Mouse (Mus musculus): ENCODE data around the gene Mdc1. TPM values are rescaled to one million over a fixed set of nuclear protein-coding genes. Genes with fewer than 3 reads are reported as not detected.
A peak's percentile ranks its signal among the peaks of the same experiment; 100 is the strongest.

Mdc1 gene
- polyA plus RNA-seq, 1 experiment from 2014 or later, result 7.9 TPM

- Histone ChIP-seq H3K27me3 (replicated peaks) (no peaks in the 10 kb centered on the region), H3K36me3 (no peaks in the 10 kb centered on the region), H3K4me2 (no peak overlapping the region), H3K4me3 (replicated peaks) (no peak overlapping the region), H3K9me3 (replicated peaks) (no peaks in the 10 kb centered on the region), H3K27ac (replicated peaks) (peak overlapping the region; percentile 58), H3K9ac (replicated peaks) (no peak overlapping the region), H3K4me1 (no peaks in the 10 kb centered on the region; the same call in 1 of the 2 replicates)
- ATAC-seq (ENCODE audit: low FRiP score), result no peak
- 82% methylated on average over 5 of the region's 5 CpGs for WGBS
Observed at GRCm38 (mm10) chr17:35812307-35812706, 29.0 kb upstream of the Mdc1 start.

GRCm38 (mm10) chr17:35812736-35813135, 28.6 kb upstream of the Mdc1 start:
- no peak for ATAC-seq (ENCODE audit: low FRiP score)
- H3K4me3 ChIP-seq (replicated peaks), result no peak overlapping the region
- H3K9ac ChIP-seq (replicated peaks), result no peak overlapping the region
- no peak overlapping the region for H3K4me2 ChIP-seq
- no peaks in the 10 kb centered on the region; the same call in 1 of the 2 replicates for H3K4me1 ChIP-seq
- peak overlapping the region; percentile 58 for H3K27ac ChIP-seq (replicated peaks)
- 79% methylated on average over 6 of the region's 6 CpGs for WGBS
- no peaks in the 10 kb centered on the region for H3K9me3 ChIP-seq (replicated peaks)
- no peaks in the 10 kb centered on the region for H3K36me3 ChIP-seq
- H3K27me3 ChIP-seq (replicated peaks), result no peaks in the 10 kb centered on the region

DNA sequence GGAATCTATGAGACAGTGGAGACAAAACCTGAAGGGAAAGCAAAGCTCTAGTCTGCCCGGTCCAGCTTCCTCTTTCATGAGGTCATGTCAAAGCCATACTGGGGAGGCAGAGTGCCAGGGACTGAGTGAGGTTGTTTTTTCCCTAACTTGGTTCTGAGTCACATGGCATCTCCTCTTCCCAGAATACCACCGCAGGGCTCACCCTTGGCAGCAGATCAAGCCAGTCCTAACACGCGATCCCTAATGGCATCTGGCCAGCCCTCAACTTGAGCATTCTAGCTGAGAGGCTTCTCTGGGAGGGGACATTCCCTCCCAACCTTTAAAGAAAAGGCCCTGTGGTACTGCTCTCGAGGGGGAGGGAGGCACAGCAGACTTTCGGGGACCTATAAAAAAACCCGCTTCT, 28.1 kb upstream of the Mdc1 start:
- ATAC-seq (ENCODE audit: low FRiP score), result peak; percentile 74
- H3K27ac ChIP-seq (replicated peaks), result peak overlapping the region; percentile 58
- WGBS, result 47% methylated on average over 7 of the region's 7 CpGs

DNA sequence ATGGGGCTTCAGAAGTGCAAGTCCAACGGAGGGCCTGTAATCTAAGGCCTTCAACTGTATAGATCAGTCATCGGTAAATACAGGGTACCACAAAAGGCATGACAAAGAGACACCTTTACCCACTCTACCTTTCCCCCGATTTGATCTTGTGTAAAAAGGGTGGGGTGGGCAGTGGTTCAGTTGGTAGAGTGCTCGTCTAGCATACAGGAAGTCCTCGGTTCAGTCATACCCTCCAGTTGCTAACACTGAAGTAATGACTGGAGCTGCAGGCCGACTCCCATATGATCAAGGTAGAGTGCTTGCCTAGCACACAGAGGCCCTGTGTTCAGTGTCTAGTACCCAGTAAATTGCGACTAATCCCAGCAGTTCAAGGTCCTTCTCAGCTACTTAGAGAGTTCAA, 27.7 kb upstream of the Mdc1 start:
- peak overlapping the region; percentile 58; the same call in 1 of the 2 replicates for H3K27ac ChIP-seq (replicated peaks)
- no peak overlapping the region for H3K4me2 ChIP-seq
- H3K27me3 ChIP-seq (replicated peaks), result no peaks in the 10 kb centered on the region
- H3K9me3 ChIP-seq (replicated peaks), result no peaks in the 10 kb centered on the region
- no peak overlapping the region for H3K4me3 ChIP-seq (replicated peaks)
- H3K4me1 ChIP-seq, result no peaks in the 10 kb centered on the region; the same call in 1 of the 2 replicates
- WGBS, result 82% methylated on average over 7 of the region's 7 CpGs
- H3K36me3 ChIP-seq, result no peaks in the 10 kb centered on the region
- H3K9ac ChIP-seq (replicated peaks), result no peak overlapping the region
- no peak for ATAC-seq (ENCODE audit: low FRiP score)

More for the DNA sequence above, 28.1 kb upstream of the Mdc1 start:
- Histone ChIP-seq H3K9me3 (replicated peaks) (no peaks in the 10 kb centered on the region), H3K36me3 (no peaks in the 10 kb centered on the region), H3K4me2 (no peak overlapping the region), H3K27me3 (replicated peaks) (no peaks in the 10 kb centered on the region), H3K4me1 (no peaks in the 10 kb centered on the region; the same call in 1 of the 2 replicates), H3K9ac (replicated peaks) (no peak overlapping the region), H3K4me3 (replicated peaks) (no peak overlapping the region)

GRCm38 (mm10) chr17:35814678-35815077, 26.6 kb upstream of the Mdc1 start:
- Histone ChIP-seq H3K9ac (replicated peaks) (no peak overlapping the region), H3K4me2 (no peak overlapping the region), H3K9me3 (replicated peaks) (no peaks in the 10 kb centered on the region), H3K4me3 (replicated peaks) (no peak overlapping the region), H3K36me3 (no peaks in the 10 kb centered on the region), H3K27ac (replicated peaks) (no peak overlapping the region), H3K4me1 (no peaks in the 10 kb centered on the region; the same call in 1 of the 2 replicates), H3K27me3 (replicated peaks) (0 out of 2 replicates have a peak, but pooled peaks cover 3% of the 10 kb centered on the region)
- no peak for ATAC-seq (ENCODE audit: low FRiP score)
- 55% methylated on average over 6 of the region's 6 CpGs for WGBS

GRCm38 (mm10) chr17:35815836-35816235, 25.5 kb upstream of the Mdc1 start:
- no peak overlapping the region for H3K27ac ChIP-seq (replicated peaks)
- H3K9ac ChIP-seq (replicated peaks), result no peak overlapping the region
- no peaks in the 10 kb centered on the region for H3K9me3 ChIP-seq (replicated peaks)
- 0 out of 2 replicates have a peak, but pooled peaks cover 8% of the 10 kb centered on the region for H3K27me3 ChIP-seq (replicated peaks)
- no peak overlapping the region for H3K4me2 ChIP-seq
- H3K4me3 ChIP-seq (replicated peaks), result no peak overlapping the region
- no peak for ATAC-seq (ENCODE audit: low FRiP score)
- peaks cover 2% of the 10 kb centered on the region for H3K4me1 ChIP-seq
- WGBS, result 54% methylated on average over 7 of the region's 7 CpGs
- no peaks in the 10 kb centered on the region for H3K36me3 ChIP-seq

- 49% methylated on average over 8 of the region's 14 CpGs for WGBS
- no peak for ATAC-seq (ENCODE audit: low FRiP score)
- H3K4me1 ChIP-seq, result peaks cover 11% of the 10 kb centered on the region
Observed at GRCm38 (mm10) chr17:35816686-35817085, 24.6 kb upstream of the Mdc1 start.

DNA sequence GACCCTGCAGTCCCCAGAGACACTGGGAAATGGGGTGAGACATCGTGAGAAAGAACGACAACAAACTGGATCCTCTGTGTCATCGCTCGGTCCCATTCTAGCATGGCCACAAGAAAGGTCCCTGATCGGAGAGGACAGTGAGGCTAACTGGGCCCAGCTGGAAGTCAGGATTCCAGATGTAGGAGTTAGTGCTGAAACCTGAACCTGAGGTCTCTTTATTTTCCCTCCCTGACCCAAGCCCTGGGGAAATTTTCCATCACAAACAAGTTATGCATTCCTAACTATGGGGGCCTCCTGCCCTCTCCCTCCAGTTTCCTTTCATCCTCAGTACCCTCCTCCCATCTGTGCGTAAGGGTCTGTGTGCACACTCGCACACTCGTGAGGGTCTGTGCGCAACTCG, 24.1 kb upstream of the Mdc1 start:
- no peaks in the 10 kb centered on the region for H3K36me3 ChIP-seq
- H3K27me3 ChIP-seq (replicated peaks), result 0 out of 2 replicates have a peak, but pooled peaks cover 8% of the 10 kb centered on the region
- no peak overlapping the region for H3K9ac ChIP-seq (replicated peaks)
- WGBS, result 69% methylated on average over 10 of the region's 10 CpGs
- ATAC-seq (ENCODE audit: low FRiP score), result no peak
- H3K4me1 ChIP-seq, result peaks cover 16% of the 10 kb centered on the region
- no peaks in the 10 kb centered on the region for H3K9me3 ChIP-seq (replicated peaks)
- H3K4me2 ChIP-seq, result no peak overlapping the region
- no peak overlapping the region; the same call in 1 of the 2 replicates for H3K27ac ChIP-seq (replicated peaks)
- no peak overlapping the region for H3K4me3 ChIP-seq (replicated peaks)

More at GRCm38 (mm10) chr17:35816686-35817085, 24.6 kb upstream of the Mdc1 start:
- Histone ChIP-seq H3K4me3 (replicated peaks) (no peak overlapping the region), H3K36me3 (no peaks in the 10 kb centered on the region), H3K27ac (replicated peaks) (no peak overlapping the region), H3K4me2 (no peak overlapping the region), H3K27me3 (replicated peaks) (0 out of 2 replicates have a peak, but pooled peaks cover 8% of the 10 kb centered on the region), H3K9ac (replicated peaks) (no peak overlapping the region), H3K9me3 (replicated peaks) (no peaks in the 10 kb centered on the region)

DNA sequence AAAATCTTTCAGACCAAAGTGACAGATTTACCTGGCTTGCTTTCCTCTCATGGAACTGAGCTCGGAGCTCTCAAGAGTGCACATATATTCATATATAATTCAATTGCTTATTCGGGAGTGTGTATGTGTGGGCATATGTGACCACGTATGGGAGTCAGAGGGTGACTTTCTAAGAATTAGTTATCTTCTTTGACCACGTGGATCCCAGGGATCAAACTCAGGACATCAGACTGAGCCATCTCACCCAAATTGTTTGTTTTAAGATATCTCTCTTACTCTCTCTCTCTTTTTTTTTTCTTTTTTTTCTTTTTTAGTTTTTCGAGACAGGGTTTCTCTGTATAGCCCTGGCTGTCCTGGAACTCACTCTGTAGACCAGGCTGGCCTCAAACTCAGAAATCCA, 21.2 kb upstream of the Mdc1 start:
- no peak overlapping the region for H3K4me3 ChIP-seq (replicated peaks)
- peaks cover 37% of the 10 kb centered on the region for H3K4me1 ChIP-seq
- H3K27me3 ChIP-seq (replicated peaks), result 0 out of 2 replicates have a peak, but pooled peaks cover 8% of the 10 kb centered on the region
- 81% methylated on average over 5 of the region's 5 CpGs for WGBS
- H3K9ac ChIP-seq (replicated peaks), result no peak overlapping the region
- H3K4me2 ChIP-seq, result no peak overlapping the region
- ATAC-seq (ENCODE audit: low FRiP score), result no peak
- no peaks in the 10 kb centered on the region for H3K36me3 ChIP-seq
- H3K27ac ChIP-seq (replicated peaks), result no peak overlapping the region
- no peaks in the 10 kb centered on the region for H3K9me3 ChIP-seq (replicated peaks)

GRCm38 (mm10) chr17:35821439-35822430, 19.6 kb upstream of the Mdc1 start, which contains the start of gene Ier3:
Gene Ier3, plus strand, starts transcription at chr17:35821684.
- peak within 1 kb of the TSS; percentile 88 for H3K27ac ChIP-seq (replicated peaks)
- 0 out of 2 replicates have a peak, but pooled peaks have one; percentile 7 for ATAC-seq (ENCODE audit: low FRiP score)
- peak within 1 kb of the TSS; percentile 77 for H3K4me3 ChIP-seq (replicated peaks)
- peaks cover 14% of the 10 kb centered on the region for H3K36me3 ChIP-seq
- H3K4me1 ChIP-seq, result peaks cover 41% of the 10 kb centered on the region
- peak within 1 kb of the TSS; percentile 94 for H3K4me2 ChIP-seq
- peak within 1 kb of the TSS; percentile 73 for H3K9ac ChIP-seq (replicated peaks)
- H3K27me3 ChIP-seq (replicated peaks), result 0 out of 2 replicates have a peak, but pooled peaks cover 8% of the 10 kb centered on the region
- under 1% methylated on average over 62 of the region's 62 CpGs for WGBS
- H3K9me3 ChIP-seq (replicated peaks), result no peaks in the 10 kb centered on the region

DNA sequence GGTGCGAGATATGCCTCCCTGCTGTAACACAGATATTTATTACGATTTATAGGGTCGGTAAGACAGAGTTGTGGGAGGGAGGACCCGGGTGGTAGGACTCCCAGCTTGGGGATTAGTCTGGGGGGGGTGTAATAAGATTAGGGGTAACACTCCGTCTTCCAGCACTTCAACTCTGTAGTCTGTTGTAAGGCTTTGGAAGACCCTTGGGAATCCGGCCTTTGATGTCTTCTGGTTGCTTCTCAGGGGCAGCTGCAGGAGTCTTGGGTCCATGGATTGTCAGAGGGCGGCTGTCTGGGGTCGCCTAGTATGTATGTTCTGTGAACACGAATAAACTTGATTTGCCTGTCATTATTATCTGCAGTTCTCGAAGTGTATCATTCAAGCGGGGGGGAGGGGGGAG, 18.8 kb upstream of the Mdc1 start:
- 0 out of 2 replicates have a peak, but pooled peaks cover 8% of the 10 kb centered on the region for H3K27me3 ChIP-seq (replicated peaks)
- H3K4me2 ChIP-seq, result peak overlapping the region; percentile 94
- peaks cover 41% of the 10 kb centered on the region for H3K4me1 ChIP-seq
- peaks cover 22% of the 10 kb centered on the region for H3K36me3 ChIP-seq
- H3K4me3 ChIP-seq (replicated peaks), result peak overlapping the region; percentile 77
- 2% methylated on average over 11 of the region's 11 CpGs for WGBS
- peak overlapping the region; percentile 73 for H3K9ac ChIP-seq (replicated peaks)
- ATAC-seq (ENCODE audit: low FRiP score), result peak; percentile 11; the same call in 1 of the 2 replicates
- H3K27ac ChIP-seq (replicated peaks), result peak overlapping the region; percentile 88
- no peaks in the 10 kb centered on the region for H3K9me3 ChIP-seq (replicated peaks)
